Mouse (Mus musculus): Measurements from ENCODE around the gene Nmt1.
A peak's percentile ranks its signal among the peaks of the same experiment; 100 is the strongest.

Gene Nmt1

GRCm38 (mm10) chr11:103006286-103007000 is 21.5 kb upstream of the Nmt1 start:
- no peak for DNase-seq

GRCm38 (mm10) chr11:103007001-103007340 is 21.0 kb upstream of the Nmt1 start:
- no peak for DNase-seq

DNA sequence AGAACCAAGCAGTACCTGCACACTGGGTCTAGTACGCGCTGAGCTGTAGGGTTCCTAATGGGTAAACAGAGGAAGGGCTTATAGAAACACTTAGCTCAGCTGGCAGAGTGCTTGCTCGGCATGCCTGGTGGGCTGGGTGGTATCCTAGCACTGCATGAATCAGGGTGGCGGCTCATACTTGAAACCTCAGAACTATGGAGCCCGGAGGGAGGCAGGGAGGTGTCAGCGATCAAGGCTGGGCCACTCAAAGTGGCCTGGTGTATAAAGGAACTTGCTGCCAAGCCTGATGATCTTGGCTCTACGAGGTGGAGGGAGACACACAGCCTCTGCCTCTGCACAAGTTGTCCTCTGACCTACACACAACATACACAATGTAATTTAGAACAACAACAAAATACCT is 19.4 kb upstream of the Nmt1 start:
- DNase-seq: no peak

DNA sequence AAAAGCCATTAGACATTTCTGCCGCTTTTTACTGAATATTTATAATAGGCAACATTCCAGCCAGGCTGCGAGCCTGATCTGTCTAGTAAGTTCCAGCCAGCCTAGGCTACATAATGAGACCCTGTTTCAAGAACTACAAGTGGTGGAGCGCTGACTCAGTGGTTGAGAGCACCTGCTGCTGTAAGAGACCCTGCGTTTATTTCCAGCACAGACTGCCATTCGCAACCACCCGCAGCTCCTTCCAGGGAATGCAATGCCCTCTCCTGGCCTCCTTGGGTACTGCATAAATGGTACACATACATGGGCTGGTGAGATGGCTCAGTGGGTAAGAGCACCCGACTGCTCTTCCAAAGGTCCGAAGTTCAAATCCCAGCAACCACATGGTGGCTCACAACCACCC is 18.8 kb upstream of the Nmt1 start:
- DNase-seq: peak; percentile 49

DNA sequence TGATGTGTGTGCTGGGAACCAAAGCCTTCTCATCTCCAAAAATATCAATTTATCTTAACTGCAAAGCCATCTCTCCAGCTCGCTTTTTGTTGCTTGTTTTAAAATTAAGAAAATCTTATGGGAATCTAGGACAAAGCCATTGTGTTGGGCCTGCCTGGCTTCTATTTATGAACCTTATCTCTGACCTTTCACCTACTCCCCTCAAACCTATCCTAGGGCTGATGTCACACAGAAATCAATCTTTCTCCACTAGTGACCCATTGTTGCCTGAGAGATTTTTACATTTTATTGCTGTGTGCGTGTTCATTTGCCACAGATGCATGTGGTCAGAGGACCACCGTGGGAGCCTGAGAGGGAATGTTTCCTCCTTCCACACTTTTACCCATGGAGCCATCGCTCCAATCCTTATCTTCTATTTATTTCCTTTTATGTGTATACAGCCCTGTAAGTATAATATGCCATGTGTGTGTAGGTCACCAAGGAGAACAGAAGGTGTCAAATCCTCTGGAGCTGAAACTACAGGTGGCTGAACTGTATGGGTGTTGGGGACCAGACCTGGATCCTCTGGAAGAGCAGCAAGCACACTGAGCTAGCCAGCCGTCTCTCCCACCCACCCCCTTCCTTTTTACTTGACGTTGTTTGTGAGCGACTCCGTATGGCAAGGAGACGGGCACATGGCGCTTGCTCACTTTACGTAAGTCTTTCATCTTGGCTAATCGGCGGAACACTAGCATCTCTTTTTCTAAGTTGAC is 17.4 kb upstream of the Nmt1 start:
- DNase-seq: no peak

DNA sequence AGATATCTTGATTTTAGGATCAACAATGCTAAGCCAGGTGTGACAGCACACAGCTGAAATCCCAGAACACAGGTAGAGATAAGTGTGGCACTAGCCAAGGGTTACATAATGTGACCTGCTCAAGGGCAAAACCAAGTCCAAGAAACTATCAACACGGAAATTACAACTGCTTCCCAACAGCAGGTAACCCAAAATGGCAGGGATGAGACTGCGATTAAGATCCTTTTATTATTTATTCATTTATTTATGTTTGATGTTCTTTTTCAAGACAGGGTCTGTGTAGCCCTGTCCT is 16.8 kb upstream of the Nmt1 start:
- no peak for DNase-seq

DNA sequence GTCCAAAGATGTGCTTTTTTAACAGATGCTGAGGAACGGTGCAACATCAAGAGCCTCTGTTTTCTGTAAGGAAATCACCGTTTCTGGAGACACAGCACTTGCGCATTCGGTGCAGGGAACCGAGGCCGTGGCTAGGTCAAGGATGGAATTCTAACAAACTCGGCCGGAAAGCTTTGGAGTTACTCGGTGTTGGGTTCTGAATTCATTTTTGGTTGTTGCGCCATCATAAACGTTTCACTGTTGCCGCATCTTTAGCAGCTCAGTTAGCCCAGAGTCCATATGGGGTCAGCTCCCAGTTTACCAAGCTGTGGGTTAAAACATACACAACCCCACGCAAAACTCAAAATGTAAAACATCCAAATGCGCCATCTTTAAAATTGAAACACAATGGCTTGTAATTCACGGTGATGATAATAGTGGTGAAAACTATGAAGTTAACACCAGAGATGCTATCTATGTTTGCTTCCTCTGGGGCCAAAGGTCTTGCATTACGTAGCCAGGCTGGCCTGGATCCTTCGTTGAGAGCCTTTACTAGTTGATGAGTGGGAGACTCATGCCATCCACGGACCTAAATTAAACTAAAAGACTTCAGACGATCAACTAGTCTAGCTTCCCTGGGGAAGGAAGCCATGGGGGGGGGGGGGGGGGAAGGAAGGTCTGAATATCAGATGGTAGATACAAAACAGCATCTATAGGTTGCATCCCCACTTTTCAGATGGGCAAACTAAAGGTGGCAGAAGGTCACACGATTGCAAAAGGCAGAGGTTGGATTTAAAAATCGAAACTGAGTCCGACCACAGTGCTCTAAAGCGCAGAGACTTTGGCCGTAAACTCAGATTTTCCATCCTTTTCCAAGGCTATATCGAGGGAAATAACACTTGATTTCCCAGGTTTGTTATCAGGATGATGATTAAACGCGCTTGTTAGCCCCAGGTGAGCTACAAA is 11.8 kb upstream of the Nmt1 start:
- peak; percentile 36 for DNase-seq

DNA sequence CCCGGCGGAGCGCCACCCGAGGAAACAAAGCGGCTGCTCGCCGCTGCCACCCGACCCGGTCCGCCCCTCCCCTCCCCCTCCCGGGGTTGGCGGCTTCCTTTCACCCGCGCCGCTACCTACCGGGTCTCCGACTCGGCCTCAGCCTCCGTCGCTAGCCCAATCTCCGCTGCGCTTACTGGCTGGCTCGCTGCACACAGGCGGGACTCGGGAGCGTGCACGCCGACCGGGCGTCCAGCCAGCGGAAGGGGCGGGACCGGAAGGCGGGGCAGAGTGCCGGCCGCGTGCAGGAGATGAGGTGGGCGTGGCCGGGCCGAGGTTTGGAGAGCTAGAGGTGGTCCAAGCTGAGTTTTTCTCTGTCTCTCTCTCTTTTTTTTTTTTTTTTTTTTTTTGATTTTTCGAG is 11.1 kb upstream of the Nmt1 start:
- peak; percentile 98 for DNase-seq

GRCm38 (mm10) chr11:103017661-103018060 is 10.3 kb upstream of the Nmt1 start:
- no peak for DNase-seq

DNA sequence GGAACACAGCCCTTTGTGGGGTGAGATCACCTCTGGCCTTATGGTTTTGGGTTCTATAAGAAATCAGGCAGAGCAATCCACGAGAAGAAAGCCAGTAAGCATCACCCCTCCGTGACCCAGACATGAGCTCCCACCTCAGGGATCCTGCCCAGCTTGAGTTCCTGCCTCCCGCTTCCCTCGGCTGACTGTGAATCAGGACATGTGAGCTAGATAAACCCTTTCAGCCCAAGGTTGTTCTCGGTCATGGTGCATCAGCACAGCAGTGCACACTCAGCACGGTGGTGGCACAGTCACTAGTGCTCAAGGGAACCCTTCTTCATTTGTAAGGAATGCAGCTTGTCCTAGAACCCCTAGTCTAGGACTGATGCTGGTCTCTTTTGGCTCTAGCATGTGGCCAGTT is 9.1 kb upstream of the Nmt1 start:
- DNase-seq: no peak

DNA sequence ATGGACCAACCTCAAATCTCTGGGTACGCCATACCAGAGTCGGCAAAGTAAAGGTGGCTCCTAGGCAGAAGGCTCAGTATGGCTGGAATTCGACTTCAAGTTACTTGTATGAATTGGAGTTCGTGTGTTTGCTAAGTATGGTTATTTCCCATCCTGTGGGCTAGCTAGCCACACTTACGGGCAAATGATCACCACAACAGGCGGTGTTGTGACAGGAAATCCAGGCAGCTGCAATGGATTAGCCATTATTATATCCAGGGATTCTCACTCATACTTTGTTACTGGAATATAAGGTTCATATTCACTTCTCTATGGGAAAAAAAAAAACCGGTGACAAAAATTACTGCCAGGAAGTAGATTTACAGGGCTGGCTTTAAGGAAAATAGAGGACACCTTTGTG is 8.7 kb upstream of the Nmt1 start:
- DNase-seq: no peak

- DNase-seq: no peak
Observed at GRCm38 (mm10) chr11:103020713-103021335, 7.2 kb upstream of the Nmt1 start.

- DNase-seq: no peak
Observed at GRCm38 (mm10) chr11:103023974-103024373, 4.0 kb upstream of the Nmt1 start.

GRCm38 (mm10) chr11:103026901-103027300 is 1.1 kb upstream of the Nmt1 start:
- DNase-seq: no peak

DNA sequence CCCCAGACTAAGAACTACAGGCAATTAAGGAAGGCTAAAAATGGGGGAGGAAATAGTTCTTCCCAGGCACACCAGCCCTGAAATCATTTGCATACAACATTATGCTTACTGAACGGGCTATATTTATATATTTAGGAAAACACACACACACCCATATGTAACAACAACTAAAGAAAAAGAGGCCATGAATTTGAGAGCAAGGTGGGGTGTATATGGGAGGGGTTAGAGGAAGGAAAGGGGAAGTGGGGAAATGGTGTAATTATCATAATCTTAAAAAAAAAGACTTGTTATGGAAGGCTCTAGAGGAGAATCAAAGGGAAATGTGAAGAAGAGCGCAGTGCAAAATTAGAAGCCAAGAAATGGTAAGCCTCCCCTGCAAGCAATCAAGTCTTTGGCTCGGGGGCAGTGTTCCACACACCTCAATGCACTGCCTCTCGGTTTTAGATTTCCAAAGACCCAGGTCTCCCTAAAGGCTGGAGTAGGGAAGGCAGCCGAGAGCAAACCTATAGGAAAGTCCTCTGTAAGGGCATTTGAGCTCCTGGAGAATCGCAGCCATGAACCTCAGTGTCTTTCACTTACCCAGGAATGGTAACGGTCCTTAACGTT is 317 bp upstream of the Nmt1 start:
- no peak for DNase-seq

DNA sequence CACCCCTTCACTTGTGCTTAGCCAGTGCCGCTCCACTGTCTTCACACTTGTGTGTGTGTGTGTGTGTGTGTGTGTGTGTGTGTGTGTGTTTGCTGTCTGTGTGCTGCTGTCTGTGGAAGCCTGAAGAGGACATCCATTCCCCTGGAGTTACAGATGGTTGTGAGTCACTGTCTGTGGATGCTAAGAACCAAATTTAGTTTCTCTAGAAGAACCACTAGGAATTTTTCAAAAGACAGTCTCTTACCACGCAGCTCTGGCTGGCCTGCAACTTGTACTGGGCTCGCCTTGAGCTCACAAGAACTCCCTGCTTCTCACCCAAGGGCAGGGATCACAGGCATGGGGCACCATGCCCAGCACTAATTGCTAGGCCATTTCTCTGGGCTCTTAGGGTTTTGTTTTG is 5.0 kb downstream of the Nmt1 start:
- DNase-seq: no peak

- no peak for DNase-seq
Observed at GRCm38 (mm10) chr11:103035007-103035406, 7.0 kb downstream of the Nmt1 start.

DNA sequence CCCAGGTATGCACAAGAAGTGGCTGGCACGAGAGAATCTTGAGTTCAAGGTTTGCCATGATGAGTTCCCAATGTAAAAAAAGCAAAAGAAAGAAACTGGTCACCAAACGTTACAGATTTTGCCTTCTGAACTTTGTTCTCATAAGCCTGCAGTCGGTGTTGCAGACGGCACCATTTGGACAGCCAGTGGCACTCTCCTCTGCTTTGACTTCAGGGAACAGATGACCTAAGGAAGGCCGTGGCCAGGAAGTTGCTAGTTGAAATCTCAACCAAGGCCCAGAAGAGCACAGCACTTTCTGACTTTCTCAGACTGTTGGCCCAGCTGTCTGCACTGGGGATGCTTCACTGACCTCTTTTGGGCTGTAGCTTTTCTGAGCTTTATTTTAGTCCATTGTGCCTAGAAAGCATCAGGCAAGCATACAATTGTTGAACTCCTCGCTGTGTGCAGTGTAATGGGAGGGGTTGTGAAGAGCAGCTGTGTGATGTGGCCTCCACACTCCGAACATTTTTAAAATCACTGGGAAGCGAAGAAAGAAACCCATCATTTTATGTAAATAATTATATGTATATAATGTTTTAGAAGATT is 9.0 kb downstream of the Nmt1 start:
- DNase-seq: no peak

- no peak for DNase-seq
Observed at GRCm38 (mm10) chr11:103038037-103038436, 10.0 kb downstream of the Nmt1 start.

GRCm38 (mm10) chr11:103042828-103043227 is 14.8 kb downstream of the Nmt1 start:
- no peak for DNase-seq

DNA sequence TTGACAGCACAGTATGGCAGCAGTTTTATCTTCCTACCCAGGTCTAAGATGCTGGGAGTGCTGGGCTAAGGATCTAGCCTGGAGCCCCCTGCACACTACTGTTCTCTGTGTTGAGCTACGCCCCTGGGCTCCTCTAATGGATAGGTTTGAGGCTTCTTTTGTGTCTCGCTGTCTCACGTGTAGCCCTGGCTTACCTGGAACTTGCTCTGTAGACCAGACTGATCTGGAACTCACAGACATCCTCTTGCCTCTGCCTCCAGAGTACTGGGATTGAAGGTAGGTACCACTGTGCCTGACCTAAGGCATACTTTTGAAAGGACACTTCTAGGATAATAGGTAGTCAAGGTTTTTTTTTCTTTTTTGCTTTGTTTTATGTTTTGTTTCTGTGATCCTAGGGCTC is 16.0 kb downstream of the Nmt1 start:
- no peak for DNase-seq

- no peak for DNase-seq
Observed at GRCm38 (mm10) chr11:103046286-103046685, 18.3 kb downstream of the Nmt1 start.

- DNase-seq: no peak
Observed at GRCm38 (mm10) chr11:103049611-103050010, 21.6 kb downstream of the Nmt1 start.
